Mouse (Mus musculus) right cerebral cortex, adult 18-20 months (tissue): ENCODE results near the gene Gm4303.
"Not testable (repeated sequence)": the region's sequence is repeated elsewhere in the genome, so short reads cannot be mapped to it uniquely, and the experiment has no call there.

ENCODE experiments used
- DNase-seq: peaks from one replicate; pipeline ENCODE4 v3.0.0; 2022; ENCODE audit warnings: mixed read lengths

The Gm4303 gene

DNA sequence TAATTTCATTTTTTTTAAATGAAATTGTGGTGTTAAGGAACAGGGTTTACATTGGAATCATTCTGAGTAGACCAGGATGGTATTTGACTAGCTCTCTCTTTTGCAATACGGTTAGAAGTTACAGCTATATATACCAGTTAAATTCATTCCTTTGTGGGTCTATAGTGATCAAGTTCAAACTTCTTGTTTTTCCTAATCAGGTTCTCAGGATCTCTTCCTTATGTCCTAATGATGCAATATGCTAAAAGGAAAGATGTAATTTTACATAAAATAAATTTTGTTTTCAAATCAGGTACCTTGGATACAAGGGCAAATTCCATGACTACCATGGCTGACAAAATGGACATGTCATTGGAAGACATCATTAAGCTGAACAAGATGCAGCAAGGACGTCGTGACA, at the start of gene Gm4303:
Gm4303 (plus strand) TSS at position 301 of the 400 bp plus-strand sequence.
- not testable (repeated sequence) for DNase-seq

DNA sequence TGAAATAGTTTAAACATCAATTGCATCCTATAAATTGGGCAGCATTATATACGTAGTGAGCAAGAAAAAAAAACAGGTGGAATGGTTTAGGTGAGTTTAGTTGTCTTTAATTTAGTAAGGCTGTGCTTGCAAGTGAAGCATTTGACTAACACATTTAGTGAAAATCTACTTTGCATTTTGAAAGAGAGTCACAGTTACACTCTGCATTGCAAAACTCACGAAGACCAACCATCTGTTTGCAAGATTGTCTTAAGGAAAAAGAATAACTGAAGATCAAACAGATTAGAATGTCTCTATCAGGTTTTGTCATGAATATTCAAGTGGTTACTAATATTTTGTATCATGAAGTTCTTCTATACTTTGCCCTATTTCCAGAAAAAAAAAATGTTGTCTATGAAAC, 49.7 kb upstream of the Gm4303 start:
- DNase-seq: no peak

DNA sequence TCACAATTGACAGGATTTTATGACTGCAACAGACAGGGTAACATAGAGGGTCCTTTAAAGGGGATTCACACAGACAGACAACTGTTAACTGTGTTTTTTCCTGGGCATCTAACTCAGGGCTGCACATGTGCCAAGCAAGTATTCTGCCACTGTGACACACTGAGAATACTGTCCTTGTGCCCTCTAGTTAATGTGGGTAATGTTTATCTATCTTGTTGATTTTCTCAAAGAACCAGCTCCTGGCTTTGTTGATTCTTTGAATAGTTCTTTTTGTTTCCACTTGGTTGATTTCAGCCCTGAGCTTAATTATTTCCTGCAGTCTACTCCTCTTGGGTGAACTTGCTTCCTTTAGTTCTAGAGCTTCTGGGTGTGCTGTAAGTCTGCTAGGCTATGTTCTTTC, 45.7 kb upstream of the Gm4303 start:
- not testable (repeated sequence) for DNase-seq

DNA sequence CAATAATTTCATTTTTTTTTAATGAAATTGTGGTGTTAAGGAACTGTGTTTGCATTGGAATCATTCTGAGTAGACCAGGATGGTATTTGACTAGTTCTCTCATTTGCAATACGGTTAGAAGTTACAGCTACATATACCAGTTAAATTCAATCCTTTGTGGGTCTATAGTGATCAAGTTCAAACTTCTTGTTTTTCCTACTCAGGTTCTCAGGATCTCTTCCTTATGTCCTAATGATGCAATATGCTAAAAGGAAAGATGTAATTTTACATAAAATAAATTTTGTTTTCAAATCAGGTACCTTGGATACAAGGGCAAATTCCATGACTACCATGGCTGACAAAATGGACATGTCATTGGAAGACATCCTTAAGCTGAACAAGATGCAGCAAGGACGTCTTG, 10.4 kb upstream of the Gm4303 start, which contains the start of gene Gm4301:
Gm4301 (plus strand) TSS at position 301 of the 400 bp plus-strand sequence.
- not testable (repeated sequence) for DNase-seq

DNA sequence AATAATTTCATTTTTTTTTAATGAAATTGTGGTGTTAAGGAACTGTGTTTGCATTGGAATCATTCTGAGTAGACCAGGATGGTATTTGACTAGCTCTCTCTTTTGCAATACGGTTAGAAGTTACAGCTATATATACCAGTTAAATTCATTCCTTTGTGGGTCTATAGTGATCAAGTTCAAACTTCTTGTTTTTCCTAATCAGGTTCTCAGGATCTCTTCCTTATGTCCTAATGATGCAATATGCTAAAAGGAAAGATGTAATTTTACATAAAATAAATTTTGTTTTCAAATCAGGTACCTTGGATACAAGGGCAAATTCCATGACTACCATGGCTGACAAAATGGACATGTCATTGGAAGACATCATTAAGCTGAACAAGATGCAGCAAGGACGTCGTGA, 5.2 kb upstream of the Gm4303 start, which contains the start of gene Gm4302:
Gm4302 (plus strand) TSS at position 301 of the 400 bp plus-strand sequence.
- DNase-seq: not testable (repeated sequence)

DNA sequence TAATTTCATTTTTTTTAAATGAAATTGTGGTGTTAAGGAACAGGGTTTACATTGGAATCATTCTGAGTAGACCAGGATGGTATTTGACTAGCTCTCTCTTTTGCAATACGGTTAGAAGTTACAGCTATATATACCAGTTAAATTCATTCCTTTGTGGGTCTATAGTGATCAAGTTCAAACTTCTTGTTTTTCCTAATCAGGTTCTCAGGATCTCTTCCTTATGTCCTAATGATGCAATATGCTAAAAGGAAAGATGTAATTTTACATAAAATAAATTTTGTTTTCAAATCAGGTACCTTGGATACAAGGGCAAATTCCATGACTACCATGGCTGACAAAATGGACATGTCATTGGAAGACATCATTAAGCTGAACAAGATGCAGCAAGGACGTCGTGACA, 5.0 kb downstream of the Gm4303 start, which contains the start of gene Gm4305:
Gm4305 (plus strand) TSS at position 301 of the 400 bp plus-strand sequence.
- DNase-seq: not testable (repeated sequence)

DNA sequence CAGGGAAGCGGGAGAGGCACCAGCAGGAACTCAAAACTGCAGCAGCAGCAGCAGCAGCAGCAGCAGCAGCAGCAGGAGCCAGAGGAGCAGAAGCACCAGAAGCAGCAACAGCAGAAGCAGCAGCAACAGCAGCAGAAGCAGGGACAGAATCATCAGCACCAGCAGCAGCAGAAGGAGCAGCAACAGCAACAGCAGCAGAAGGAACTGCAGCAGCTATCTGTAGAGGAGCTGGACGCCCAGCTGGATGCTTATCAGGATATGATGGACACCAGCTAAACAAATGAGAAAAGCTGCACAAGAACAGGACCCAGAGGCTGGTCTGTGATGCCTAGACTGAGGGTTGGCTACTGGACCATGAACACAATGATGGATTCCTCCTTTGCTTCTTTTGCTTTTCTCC, 11.1 kb downstream of the Gm4303 start:
- DNase-seq: peak; percentile 1

DNA sequence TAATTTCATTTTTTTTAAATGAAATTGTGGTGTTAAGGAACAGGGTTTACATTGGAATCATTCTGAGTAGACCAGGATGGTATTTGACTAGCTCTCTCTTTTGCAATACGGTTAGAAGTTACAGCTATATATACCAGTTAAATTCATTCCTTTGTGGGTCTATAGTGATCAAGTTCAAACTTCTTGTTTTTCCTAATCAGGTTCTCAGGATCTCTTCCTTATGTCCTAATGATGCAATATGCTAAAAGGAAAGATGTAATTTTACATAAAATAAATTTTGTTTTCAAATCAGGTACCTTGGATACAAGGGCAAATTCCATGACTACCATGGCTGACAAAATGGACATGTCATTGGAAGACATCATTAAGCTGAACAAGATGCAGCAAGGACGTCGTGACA, 15.3 kb downstream of the Gm4303 start, which contains the start of gene Gm4307:
Gm4307 (plus strand) TSS at position 301 of the 400 bp plus-strand sequence.
- not testable (repeated sequence) for DNase-seq

DNA sequence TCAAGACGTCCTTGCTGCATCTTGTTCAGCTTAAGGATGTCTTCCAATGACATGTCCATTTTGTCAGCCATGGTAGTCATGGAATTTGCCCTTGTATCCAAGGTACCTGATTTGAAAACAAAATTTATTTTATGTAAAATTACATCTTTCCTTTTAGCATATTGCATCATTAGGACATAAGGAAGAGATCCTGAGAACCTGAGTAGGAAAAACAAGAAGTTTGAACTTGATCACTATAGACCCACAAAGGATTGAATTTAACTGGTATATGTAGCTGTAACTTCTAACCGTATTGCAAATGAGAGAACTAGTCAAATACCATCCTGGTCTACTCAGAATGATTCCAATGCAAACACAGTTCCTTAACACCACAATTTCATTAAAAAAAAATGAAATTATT, 36.7 kb downstream of the Gm4303 start, which contains the start of gene Gm4312:
Gm4312 (minus strand) TSS at position 101 of the 400 bp plus-strand sequence.
- DNase-seq: not testable (repeated sequence)
